Mouse (Mus musculus) embryo, embryonic 10 days (tissue): ENCODE measurements around the gene Cop1.
A peak's percentile ranks its signal among the peaks of the same experiment; 100 is the strongest.

ENCODE experiments used
- DNase-seq: peaks from one replicate; pipeline ENCODE4 v3.0.0-alpha.2; 2015; ENCODE audit warnings: low spot score

Gene Cop1

GRCm38 (mm10) chr1:159290219-159290618 is 58.1 kb downstream of the Cop1 start:
- peak; percentile 35 for DNase-seq

DNA sequence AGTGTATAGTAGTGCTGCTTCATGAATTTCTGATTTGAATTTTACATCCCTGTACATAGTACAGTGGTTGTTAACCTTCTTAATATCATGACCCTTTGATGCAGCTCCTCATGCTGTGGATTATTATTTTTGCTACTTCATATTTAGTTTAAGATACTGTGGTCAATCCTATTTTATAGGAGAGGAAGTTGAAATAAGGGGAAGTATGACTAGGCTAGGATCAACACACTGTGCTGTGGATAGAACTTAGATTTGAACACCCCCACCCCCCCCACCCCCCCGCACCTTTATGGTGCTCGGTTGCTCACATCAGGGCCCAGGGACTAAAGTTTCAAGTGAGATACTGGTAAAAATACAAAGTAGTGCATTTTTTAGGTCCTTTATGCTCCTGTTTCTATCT is 58.7 kb downstream of the Cop1 start:
- no peak for DNase-seq

DNA sequence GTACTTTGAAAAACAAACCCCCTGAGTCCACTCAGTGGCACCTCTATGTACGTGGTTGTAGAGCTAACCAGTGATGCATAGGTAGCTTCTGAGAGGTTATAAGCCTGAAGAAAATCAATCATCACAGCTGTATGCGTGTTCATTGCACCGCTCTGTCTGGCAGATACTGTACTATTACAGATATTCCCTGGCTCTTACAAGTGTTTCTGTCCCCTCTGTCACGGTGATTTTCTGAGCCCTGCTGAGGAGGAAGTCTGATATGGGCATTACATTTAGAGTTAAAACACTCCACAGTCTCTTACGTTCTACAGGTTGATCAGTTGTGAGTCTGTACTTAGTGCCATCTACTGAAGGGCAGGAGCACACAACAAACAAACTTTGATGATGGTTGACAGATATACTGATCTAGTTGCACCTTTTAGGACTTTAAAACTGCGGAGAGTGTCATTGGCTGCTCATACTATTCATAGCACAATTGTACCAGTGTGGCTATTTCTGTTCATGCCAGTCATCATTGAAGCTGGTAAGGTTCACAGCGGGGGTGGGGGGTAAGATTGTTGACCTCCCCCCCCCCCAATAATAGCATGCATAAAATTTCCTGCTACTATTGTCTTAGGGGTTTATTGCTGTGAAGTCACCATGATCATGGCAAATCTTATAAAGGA is 69.4 kb downstream of the Cop1 start:
- no peak for DNase-seq

GRCm38 (mm10) chr1:159313625-159314024 is 81.5 kb downstream of the Cop1 start:
- DNase-seq: no peak

DNA sequence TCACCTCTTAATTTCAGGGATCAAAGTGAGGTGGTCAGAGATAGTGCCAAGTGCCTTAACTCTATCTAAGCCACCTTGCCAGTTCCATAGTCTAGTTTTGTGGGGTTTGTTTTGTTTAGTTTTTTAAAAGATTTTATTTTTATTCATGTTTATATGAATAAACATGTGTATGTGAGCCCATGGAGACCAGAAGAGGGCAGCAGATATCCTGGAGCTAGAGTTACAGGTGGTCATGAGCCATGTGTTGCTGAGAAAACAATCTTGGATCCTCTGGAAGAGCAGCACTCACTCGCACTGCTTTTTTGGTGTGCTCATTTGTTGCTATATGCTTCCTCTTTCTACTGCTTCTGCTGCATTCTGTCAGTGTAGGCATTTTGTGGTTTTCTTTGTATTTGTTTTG is 90.5 kb downstream of the Cop1 start:
- no peak for DNase-seq

- no peak for DNase-seq
Observed at GRCm38 (mm10) chr1:159331008-159331407, 98.9 kb downstream of the Cop1 start.

DNA sequence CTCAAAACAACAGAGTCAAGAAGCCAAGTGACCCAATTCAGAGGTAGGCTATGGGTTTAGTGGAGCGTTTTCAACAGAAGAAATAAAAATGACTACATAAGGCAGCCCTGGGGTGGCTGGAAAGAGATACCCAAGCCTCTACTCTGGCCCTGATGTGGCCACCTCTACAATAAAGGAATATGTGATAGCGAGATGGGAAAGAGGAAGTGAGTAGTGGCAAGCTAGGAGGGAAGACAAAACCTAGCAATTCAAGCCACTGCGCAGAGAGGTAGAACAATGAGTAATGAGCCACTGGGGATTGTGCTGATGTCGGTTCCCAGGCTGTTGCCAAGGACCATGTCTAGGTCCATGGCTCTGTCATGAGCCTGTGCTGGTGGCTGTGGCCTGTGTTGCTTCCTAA is 102.0 kb downstream of the Cop1 start:
- DNase-seq: no peak

DNA sequence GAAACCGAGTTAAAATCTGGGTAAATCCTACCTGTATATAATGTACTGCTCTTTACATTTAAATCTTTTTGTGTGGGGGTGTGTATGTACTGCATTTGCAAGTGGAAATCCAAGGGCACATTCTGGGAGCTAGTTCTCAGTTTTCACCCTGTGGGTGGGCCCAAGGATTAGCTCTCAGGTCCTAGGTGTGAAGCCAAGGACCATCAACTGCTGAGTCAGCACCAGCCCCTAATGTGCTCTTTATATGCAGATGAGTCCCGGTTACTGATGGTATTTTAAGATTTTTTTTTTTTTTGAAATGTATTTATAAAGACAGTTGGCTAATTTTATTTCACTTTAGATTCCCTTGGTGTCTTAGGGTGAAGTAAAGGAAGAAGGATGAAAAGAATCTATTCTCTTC is 110.2 kb downstream of the Cop1 start:
- DNase-seq: no peak

GRCm38 (mm10) chr1:159355027-159355570 is 123.0 kb downstream of the Cop1 start:
- DNase-seq: no peak

DNA sequence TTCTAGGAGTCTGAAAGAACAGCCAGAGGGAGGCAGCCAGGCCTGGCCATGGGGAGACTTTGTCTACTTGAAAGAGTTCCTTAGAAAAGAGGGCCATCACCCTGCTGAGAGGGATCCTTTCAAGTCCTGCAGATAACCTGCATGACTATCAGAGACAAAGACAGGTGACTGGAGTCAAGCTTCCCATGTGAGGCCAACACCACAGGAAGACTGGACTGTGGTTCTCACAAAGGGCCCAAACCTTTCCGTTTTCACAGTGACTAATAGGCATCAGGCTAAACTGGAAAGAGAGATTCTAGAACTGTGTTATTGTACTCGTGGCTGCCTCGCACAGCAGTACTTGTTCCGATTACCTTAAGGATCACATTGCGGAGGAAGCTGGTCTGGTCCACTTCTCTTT is 126.6 kb downstream of the Cop1 start:
- DNase-seq: no peak

- DNase-seq: no peak
Observed at GRCm38 (mm10) chr1:159371881-159372390, 139.8 kb downstream of the Cop1 start.

DNA sequence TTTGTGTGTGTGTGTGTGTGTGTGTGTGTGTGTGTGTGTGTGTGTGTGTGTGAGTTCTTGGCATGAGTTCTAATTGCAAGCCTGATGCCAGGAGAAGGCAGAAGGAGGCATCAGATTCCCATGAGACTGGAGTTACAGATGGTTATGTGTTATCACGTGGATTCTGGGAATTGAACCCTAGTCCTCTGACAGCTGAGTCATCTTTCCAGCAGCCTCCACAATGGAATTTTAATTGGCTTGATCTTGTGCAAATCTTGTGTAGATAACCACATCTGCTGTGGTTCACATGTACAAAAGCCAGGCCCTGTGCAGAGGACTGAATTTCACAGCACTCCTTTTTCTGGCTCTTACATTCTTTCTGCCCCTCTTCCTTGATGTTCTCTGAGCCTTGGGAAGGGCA is 150.1 kb downstream of the Cop1 start:
- no peak for DNase-seq

- DNase-seq: no peak
Observed at GRCm38 (mm10) chr1:159382916-159383315, 150.8 kb downstream of the Cop1 start.

- no peak for DNase-seq
Observed at GRCm38 (mm10) chr1:159386458-159386857, 154.3 kb downstream of the Cop1 start.

GRCm38 (mm10) chr1:159388565-159389024 is 156.5 kb downstream of the Cop1 start:
- DNase-seq: no peak

DNA sequence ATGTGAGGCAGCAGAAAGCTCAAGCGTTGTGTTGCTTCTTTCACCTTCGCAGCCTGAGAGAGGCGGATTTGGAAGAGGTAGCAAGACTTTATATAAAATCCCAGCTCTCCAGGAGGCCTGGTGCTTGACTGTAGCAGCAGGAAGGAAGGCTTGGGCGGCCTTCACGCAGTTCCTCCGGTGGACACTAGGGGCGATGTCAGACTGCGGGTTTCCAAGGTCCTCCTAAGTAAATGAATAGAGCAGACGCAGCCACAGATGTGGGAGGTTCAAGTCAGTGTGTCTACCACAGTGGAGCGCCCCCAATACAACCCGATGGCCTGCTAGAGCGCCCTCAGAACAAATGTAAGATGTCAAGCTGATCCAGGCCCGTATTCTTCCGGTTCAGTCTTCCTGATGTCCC is 157.9 kb downstream of the Cop1 start:
- peak; percentile 84 for DNase-seq

DNA sequence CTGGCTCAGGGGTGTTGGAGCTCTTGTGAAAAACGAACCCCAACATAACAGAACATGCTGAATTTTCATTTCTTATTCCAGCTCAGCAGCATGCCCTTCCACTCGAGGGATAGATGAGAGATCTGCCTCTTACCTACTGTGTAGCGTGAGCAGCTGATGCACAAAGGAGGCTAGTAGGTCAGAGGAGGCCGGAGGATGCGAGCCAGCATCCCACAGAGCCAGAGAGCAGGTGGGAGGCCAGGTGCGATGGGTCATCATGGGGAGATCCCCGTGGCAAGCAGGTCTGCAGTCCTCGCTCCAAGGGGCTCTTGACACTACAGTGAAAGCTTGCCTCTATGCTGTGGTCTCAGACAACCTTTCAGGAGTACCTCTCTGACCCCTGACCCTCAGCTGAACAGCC is 160.5 kb downstream of the Cop1 start:
- DNase-seq: peak; percentile 33

GRCm38 (mm10) chr1:159393070-159393699 is 161.1 kb downstream of the Cop1 start:
- DNase-seq: peak; percentile 47

DNA sequence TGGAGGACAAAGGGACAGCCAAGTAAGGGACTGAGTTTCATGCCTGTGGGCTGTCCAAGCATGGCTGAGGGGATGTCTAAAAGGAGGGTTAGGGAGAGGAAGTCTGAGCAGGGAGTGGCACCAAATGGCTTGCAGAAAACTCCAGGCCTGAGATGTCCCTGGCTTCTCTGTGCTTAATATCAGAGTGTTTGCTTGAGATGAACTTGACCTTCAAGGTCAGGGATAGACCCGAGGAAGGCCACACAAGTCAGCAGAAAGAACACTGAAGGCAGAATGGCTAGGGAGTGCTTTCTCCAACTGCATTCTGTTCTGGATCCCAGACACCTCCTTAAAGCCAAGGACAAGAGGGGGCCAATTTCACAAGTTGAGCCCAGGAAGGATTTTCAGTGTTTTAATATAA is 161.8 kb downstream of the Cop1 start:
- DNase-seq: no peak

DNA sequence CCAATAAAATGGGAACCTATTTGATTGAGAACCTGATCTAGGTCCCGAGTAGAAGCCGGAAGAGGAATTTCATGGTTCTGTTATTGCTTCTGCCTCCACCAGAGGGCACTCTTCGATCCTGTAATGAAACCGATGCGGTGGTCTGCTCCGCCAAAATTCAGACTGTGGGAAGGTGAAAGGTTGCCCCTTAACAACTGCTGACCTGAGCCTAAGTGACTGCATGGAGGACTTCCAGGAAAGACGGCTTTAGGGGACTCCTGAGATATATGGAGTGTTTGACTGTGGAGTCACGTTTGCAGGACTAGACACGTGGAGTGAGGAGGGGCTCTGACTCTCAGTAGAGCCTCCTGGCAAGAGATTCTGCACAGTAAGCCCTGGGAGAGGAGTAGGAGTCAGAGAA is 164.4 kb downstream of the Cop1 start:
- DNase-seq: peak; percentile 81
